Mouse (Mus musculus) embryonic facial prominence, embryonic 12.5 days (tissue): ENCODE data around the gene Spred2. TPM values are rescaled to one million over a fixed set of nuclear protein-coding genes. Genes with fewer than 3 reads are reported as not detected.

ENCODE experiments used
- ATAC-seq: fragments of 200-750 bp; cut with Nextera tagmentation; 2 replicates; pipeline ENCODE4 v1.8.0; 2017; ENCODE audit not compliant: insufficient number of reproducible peaks, insufficient read depth, low FRiP score, low TSS enrichment
- H3K27ac ChIP-seq: fragments of 300-500 bp; sonication (generic); 2 replicates; pipeline ENCODE4 v1.5.1; 2016; ENCODE audit warnings: mild to moderate bottlenecking
- H3K27me3 ChIP-seq: fragments of 300-500 bp; sonication (generic); 2 replicates; pipeline ENCODE4 v1.6.1; 2016; ENCODE audit warnings: mild to moderate bottlenecking, moderate library complexity
- H3K36me3 ChIP-seq: fragments of 300-500 bp; sonication (generic); 2 replicates; pipeline ENCODE4 v1.6.1; 2016; ENCODE audit warnings: mild to moderate bottlenecking
- H3K4me1 ChIP-seq: fragments of 300-500 bp; sonication (generic); 2 replicates; pipeline ENCODE4 v1.6.1; 2016
- H3K4me2 ChIP-seq: fragments of 300-500 bp; sonication (generic); replicated peaks from 2 replicates; pipeline ENCODE4 v1.6.1; 2016; ENCODE audit warnings: mild to moderate bottlenecking, moderate library complexity
- H3K4me3 ChIP-seq: fragments of 300-500 bp; sonication (generic); 2 replicates; pipeline ENCODE4 v1.5.1; 2016; ENCODE audit warnings: mild to moderate bottlenecking
- H3K9ac ChIP-seq: fragments of 300-500 bp; sonication (generic); 2 replicates; pipeline ENCODE4 v1.6.1; 2016; ENCODE audit warnings: mild to moderate bottlenecking, moderate library complexity
- H3K9me3 ChIP-seq: fragments of 300-500 bp; sonication (generic); 2 replicates; pipeline ENCODE4 v1.6.1; 2016; ENCODE audit warnings: mild to moderate bottlenecking, moderate library complexity
- WGBS: fragments of 180-500 bp; shearing (Covaris S2); methylation state at CpG from one replicate; pipeline ENCODE4 v1.1.7; 2016; 5-methylcytosine and 5-hydroxymethylcytosine counted together
- polyA plus RNA-seq: library from polyadenylated mRNA; unstranded; fragments of >200 nt; fragmentation: Nextera tagmentation; extraction: Ambion mirVana; gene quantifications from 2 replicates; pipeline ENCODE4 v1.2.1, GENCODE M21; 2016

The Spred2 gene
- polyA plus RNA-seq, 1 experiment from 2014 or later, result 10.0 TPM

- Histone ChIP-seq H3K27me3 (no peaks in the 10 kb centered on the region), H3K27ac (no peak overlapping the region), H3K4me1 (no peaks in the 10 kb centered on the region), H3K4me3 (no peak overlapping the region), H3K36me3 (peaks cover 34% of the 10 kb centered on the region), H3K9ac (no peak overlapping the region), H3K4me2 (no peak overlapping the region), H3K9me3 (no peaks in the 10 kb centered on the region)
- no peak for ATAC-seq
- WGBS, result 89% methylated on average over 1 of the region's 1 CpGs
These were observed 141.9 kb downstream of the Spred2 start for GRCm38 (mm10) chr11:20066106-20066505.

GRCm38 (mm10) chr11:20067521-20067920 lies 143.3 kb downstream of the Spred2 start:
- Histone ChIP-seq H3K4me3 (no peak overlapping the region), H3K4me1 (no peaks in the 10 kb centered on the region), H3K27ac (no peak overlapping the region), H3K27me3 (no peaks in the 10 kb centered on the region), H3K9ac (no peak overlapping the region), H3K4me2 (no peak overlapping the region), H3K9me3 (no peaks in the 10 kb centered on the region), H3K36me3 (peaks cover 45% of the 10 kb centered on the region)
- 73% methylated on average over 1 of the region's 1 CpGs for WGBS
- no peak for ATAC-seq

GRCm38 (mm10) chr11:20068346-20069004 lies 144.3 kb downstream of the Spred2 start:
- WGBS, result 94% methylated on average over 6 of the region's 6 CpGs

GRCm38 (mm10) chr11:20072174-20072573 lies 148.0 kb downstream of the Spred2 start:
- Histone ChIP-seq H3K4me2 (no peak overlapping the region), H3K9me3 (no peaks in the 10 kb centered on the region), H3K9ac (no peak overlapping the region), H3K4me1 (no peaks in the 10 kb centered on the region), H3K27me3 (no peaks in the 10 kb centered on the region), H3K27ac (no peak overlapping the region), H3K36me3 (peaks cover 63% of the 10 kb centered on the region), H3K4me3 (no peak overlapping the region)
- 84% methylated on average over 3 of the region's 3 CpGs for WGBS
- ATAC-seq, result no peak

More at GRCm38 (mm10) chr11:20068346-20069004, 144.3 kb downstream of the Spred2 start:
- peaks cover 52% of the 10 kb centered on the region for H3K36me3 ChIP-seq
- no peak overlapping the region for H3K4me3 ChIP-seq
- H3K9ac ChIP-seq, result no peak overlapping the region
- H3K27ac ChIP-seq, result no peak overlapping the region
- no peaks in the 10 kb centered on the region for H3K4me1 ChIP-seq
- no peak for ATAC-seq
- H3K4me2 ChIP-seq, result no peak overlapping the region
- no peaks in the 10 kb centered on the region for H3K9me3 ChIP-seq
- H3K27me3 ChIP-seq, result no peaks in the 10 kb centered on the region

- peaks cover 66% of the 10 kb centered on the region for H3K36me3 ChIP-seq
These were observed 148.7 kb downstream of the Spred2 start for GRCm38 (mm10) chr11:20072826-20073225.

More at GRCm38 (mm10) chr11:20072826-20073225, 148.7 kb downstream of the Spred2 start:
- Histone ChIP-seq H3K27ac (no peak overlapping the region), H3K9me3 (no peaks in the 10 kb centered on the region), H3K9ac (no peak overlapping the region), H3K4me3 (no peak overlapping the region), H3K4me2 (no peak overlapping the region), H3K27me3 (no peaks in the 10 kb centered on the region), H3K4me1 (no peaks in the 10 kb centered on the region)
- ATAC-seq, result no peak
- WGBS, result 96% methylated on average over 5 of the region's 5 CpGs

Other genes with a start within 250 kb of the Spred2 start
- gene Actr2, start 188.5 kb downstream of the Spred2 start, polyA plus RNA-seq, result 111 and 117 TPM in 2 replicates